Mouse (Mus musculus): ENCODE results near the gene Copg1.

DNA sequence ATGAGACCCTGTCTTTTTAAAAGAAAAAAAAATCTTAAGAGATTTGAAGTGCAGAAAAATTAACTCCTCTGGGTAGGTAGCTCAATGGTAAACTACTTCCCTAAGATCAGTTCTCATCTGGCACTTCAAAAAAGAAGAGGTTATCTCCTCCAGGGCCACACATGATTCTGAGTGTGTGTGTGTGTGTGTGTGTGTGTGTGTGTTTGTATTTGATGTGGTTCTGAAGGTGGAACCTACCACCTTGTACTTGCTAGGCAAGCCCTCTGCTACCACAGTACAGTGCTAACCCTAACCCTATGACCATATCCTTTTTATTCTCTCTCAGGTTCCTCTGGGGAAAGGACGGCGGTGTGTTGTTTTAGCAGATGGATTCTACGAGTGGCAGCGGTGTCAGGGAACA, 33.6 kb downstream of the Copg1 start:
- TF ChIP-seq GATA1 (IDR thresholded peaks at IDR 0.05; ENCODE audit: borderline replicate concordance, low read length) = no peak
- TF ChIP-seq FLI1 (IDR thresholded peaks at IDR 0.05; ENCODE audit: low read length) = no peak

Data from megakaryocyte, embryonic 14.5 days (primary cell).